Mouse (Mus musculus): Measurements from ENCODE around the gene Flvcr1. TPM values are rescaled to one million over a fixed set of nuclear protein-coding genes. Genes with fewer than 3 reads are reported as not detected.

Flvcr1 gene
- 6.0 and 6.1 TPM in 2 replicates for polyA plus RNA-seq (2015; fragmentation: Nextera tagmentation; extraction: Ambion mirVana)

DNA sequence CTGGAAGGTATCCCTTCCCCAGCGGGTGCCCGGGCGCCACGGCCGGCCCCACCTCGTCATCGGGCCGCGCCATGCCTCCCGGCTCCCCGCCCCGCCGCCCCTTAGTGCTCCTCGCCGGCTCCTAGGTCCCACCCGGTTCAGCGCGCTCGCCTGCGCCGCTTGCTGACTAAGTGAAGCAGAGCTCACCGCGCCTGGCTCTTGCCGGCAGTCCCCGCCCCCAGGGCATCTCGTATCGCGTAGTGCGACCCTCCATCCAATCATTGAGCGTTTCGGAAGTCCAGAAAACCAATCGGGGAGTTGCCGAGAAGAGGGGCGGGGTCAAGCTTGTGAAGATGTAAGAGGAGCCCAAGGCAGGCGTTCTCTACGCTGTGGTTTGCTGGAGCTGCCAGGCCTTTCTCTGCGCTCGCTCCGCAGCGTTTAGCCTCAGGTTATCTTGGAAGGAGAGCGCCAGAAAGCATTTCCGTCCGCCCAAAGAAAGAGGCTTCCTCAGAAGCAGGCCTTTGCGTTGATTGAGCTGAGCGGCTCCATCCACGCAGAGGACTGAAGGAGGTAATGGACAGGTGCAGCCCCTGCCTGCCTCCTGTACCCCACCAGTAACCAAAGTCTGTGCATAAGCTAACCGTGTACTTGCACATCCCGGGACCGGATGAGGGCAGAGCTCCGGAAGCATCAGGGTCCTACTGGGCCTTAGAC is at the start of gene Flvcr1:
Gene Flvcr1 (minus strand): TSS at position 138 of the 693 bp plus-strand sequence.
- Histone ChIP-seq H3K4me3 (peak within 1 kb of the TSS; percentile 70), H3K9me3 (no peaks in the 10 kb centered on the region), H3K36me3 (peaks cover 6% of the 10 kb centered on the region; the same call in 1 of the 2 replicates), H3K4me1 (peaks cover 17% of the 10 kb centered on the region), H3K9ac (peak within 1 kb of the TSS; percentile 67), H3K4me2 (peak within 1 kb of the TSS; percentile 93), H3K27me3 (no peaks in the 10 kb centered on the region), H3K27ac (peak within 1 kb of the TSS; percentile 80)
- WGBS = under 1% methylated on average over 50 of the region's 50 CpGs
- ATAC-seq (ENCODE audit: borderline replicate concordance, extremely low read depth, low FRiP score, low TSS enrichment) = peak; percentile 100

DNA sequence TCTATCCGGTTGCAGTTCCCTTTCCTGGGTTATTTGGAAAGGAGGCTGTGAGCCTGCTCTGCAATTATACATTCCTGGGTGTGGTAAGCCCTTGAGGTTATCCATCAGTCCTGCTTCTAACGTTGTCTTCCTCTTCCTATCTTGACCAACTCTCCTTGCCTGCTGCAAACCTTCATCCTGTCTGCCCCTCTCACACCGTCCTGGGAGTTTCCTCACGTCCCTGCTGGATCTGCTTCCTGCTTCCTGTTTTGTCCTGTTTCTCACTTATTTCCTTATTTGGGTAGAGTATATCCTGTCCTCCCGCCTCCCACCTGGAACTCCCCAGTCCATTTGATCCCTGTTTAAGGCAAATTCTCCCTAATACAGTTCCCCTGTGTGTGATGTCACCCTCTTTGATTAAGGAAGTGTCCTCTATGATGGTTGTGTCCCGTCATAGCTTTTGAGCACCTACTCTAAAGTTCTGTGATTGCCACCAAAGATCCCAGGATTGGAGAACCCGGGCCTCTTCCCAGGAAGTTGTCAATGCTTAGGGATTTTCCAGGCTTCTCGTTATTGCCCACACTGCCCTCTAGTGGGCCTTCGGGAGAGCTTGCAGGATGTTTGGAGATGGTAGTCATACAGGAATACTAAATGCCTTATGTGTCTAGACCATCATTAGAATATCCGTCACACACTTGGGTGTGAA is 49.4 kb upstream of the Flvcr1 start:
- ATAC-seq (ENCODE audit: borderline replicate concordance, extremely low read depth, low FRiP score, low TSS enrichment) = no peak
- H3K27ac ChIP-seq = 0 out of 2 replicates have a peak overlapping the region, but pooled peaks have one; percentile 12
- no peaks in the 10 kb centered on the region for H3K9me3 ChIP-seq
- H3K4me1 ChIP-seq = no peaks in the 10 kb centered on the region
- WGBS = 48% methylated on average over 10 of the region's 10 CpGs
- H3K4me2 ChIP-seq = no peak overlapping the region
- H3K4me3 ChIP-seq = no peak overlapping the region
- H3K27me3 ChIP-seq = no peaks in the 10 kb centered on the region
- H3K9ac ChIP-seq = no peak overlapping the region
- H3K36me3 ChIP-seq = peaks cover 80% of the 10 kb centered on the region

DNA sequence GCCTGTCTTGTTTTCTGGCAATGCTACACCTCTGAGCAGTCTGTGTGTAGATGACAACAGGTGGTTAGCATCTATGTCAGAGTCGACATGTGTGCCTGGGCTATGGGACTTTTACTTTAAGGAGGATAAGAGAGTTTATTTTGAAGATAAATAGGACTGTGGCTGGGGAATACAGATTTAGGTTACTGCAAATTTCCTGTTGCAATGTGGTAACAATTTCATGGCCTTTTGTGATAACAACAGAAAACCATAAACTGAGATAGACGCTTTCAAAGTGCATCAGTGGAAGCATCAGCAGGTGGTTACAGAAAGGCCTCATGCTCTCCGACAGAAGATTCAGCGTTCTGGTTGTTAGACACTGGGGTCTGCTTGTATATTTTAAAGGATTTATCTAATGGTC is 47.5 kb upstream of the Flvcr1 start:
- Histone ChIP-seq H3K9ac (no peak overlapping the region), H3K9me3 (no peaks in the 10 kb centered on the region), H3K4me1 (no peaks in the 10 kb centered on the region), H3K36me3 (peaks cover 79% of the 10 kb centered on the region), H3K4me3 (no peak overlapping the region), H3K27ac (no peak overlapping the region), H3K4me2 (no peak overlapping the region), H3K27me3 (no peaks in the 10 kb centered on the region)
- no peak for ATAC-seq (ENCODE audit: borderline replicate concordance, extremely low read depth, low FRiP score, low TSS enrichment)
- WGBS = 77% methylated on average over 4 of the region's 4 CpGs

DNA sequence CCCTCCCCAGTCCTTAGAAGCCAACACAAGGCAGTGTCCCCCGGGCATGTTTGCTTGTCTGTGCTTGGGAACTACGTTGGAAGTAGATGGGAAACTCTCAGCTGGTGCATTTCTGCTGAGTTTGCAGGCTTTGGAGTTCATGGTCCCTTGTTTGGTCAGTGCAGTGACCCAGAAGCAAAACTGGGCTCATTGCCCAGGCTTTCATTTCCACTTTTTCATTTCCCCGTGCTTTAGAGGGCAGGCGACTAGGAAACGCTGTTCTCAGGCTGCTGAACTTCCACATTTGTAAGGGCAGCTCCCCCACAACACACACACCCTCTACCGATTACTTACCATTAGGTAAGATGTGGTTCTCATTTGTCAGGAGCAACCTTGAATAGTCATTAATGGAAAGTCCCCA is 47.0 kb upstream of the Flvcr1 start:
- WGBS = 50% methylated on average over 6 of the region's 6 CpGs

DNA sequence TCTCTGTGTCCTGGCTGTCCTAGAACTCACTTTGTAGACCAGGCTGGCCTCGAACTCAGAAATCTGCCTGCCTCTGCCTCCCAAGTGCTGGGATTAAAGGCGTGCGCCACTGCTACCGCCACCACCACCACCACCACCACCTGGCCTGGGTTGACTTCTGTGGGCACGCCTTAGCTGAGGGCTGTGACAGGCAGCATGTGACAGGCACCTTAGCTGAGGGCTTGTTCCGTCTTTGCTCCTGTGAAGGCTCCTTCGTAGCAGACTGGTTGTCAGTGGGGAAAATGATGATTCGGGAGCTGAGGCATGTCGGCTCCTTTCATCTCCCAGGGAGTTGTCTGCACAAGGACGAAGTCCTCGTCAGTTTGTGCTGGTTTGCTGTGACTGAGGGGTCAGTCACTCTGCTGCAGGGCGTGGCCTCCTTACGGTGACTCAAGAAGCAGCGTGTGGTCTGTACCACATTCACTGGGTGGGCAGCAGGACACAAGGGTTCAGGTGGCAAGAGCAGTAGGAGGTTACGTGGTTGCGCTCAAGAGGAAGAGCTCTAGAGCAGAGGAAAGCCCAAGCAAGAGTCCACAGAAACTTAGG is 46.5 kb upstream of the Flvcr1 start:
- peaks cover 79% of the 10 kb centered on the region for H3K36me3 ChIP-seq
- no peaks in the 10 kb centered on the region for H3K9me3 ChIP-seq
- no peak for ATAC-seq (ENCODE audit: borderline replicate concordance, extremely low read depth, low FRiP score, low TSS enrichment)

More for the DNA sequence above, 47.0 kb upstream of the Flvcr1 start:
- H3K36me3 ChIP-seq = peaks cover 79% of the 10 kb centered on the region
- H3K4me3 ChIP-seq = no peak overlapping the region
- ATAC-seq (ENCODE audit: borderline replicate concordance, extremely low read depth, low FRiP score, low TSS enrichment) = no peak
- no peak overlapping the region for H3K27ac ChIP-seq
- no peak overlapping the region for H3K9ac ChIP-seq
- no peaks in the 10 kb centered on the region for H3K4me1 ChIP-seq
- no peak overlapping the region for H3K4me2 ChIP-seq
- no peaks in the 10 kb centered on the region for H3K27me3 ChIP-seq
- H3K9me3 ChIP-seq = no peaks in the 10 kb centered on the region

DNA sequence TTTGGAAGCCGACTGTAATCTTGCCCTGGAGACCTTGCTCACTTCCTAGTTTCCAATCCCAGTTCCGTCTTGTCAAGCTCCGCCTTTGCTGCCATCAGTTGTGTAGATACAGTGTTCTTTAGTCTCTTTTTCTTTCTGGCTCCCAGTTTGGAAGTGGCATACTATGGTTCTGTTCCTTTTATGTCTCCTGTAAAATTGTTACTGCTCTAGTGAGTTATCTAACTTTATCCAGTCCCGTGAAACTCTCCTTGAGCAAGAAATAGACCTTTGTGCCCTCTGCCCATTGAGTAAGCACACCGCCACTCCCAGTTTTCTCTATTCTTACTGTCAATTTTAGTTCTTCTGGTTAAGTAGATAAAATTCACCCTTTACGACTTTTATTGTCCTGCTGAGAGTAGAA is 45.7 kb upstream of the Flvcr1 start:
- H3K27ac ChIP-seq = no peak overlapping the region
- no peak overlapping the region for H3K9ac ChIP-seq
- no peaks in the 10 kb centered on the region for H3K27me3 ChIP-seq
- no peaks in the 10 kb centered on the region for H3K4me1 ChIP-seq
- no peak overlapping the region for H3K4me3 ChIP-seq
- WGBS = 85% methylated on average over 6 of the region's 6 CpGs
- peaks cover 75% of the 10 kb centered on the region for H3K36me3 ChIP-seq
- no peaks in the 10 kb centered on the region for H3K9me3 ChIP-seq
- no peak overlapping the region for H3K4me2 ChIP-seq
- ATAC-seq (ENCODE audit: borderline replicate concordance, extremely low read depth, low FRiP score, low TSS enrichment) = no peak

More for the DNA sequence above, 46.5 kb upstream of the Flvcr1 start:
- Histone ChIP-seq H3K4me3 (no peak overlapping the region), H3K4me1 (no peaks in the 10 kb centered on the region), H3K4me2 (no peak overlapping the region), H3K27me3 (no peaks in the 10 kb centered on the region), H3K27ac (no peak overlapping the region), H3K9ac (no peak overlapping the region)
- WGBS = 90% methylated on average over 16 of the region's 16 CpGs

DNA sequence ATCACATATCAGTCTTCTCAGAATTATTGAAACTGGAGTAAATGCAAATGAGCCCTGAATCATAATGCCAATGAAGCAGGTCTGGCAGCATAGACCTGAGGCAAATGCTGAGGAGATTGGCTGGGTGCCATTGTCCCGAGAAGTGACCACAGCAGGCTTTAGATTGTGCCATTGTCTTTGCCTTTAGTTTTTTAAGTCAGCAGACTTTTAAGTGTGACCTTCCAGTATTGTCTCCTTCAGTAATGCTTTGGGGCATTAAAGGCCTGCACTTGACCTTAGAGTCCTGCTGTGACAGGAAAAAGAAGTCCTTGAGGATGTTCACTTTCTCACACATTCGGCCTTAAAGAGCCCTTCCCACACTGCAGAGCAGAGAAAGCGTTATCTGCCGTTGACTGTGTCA is 44.3 kb upstream of the Flvcr1 start:
- H3K27me3 ChIP-seq = no peaks in the 10 kb centered on the region
- no peaks in the 10 kb centered on the region for H3K4me1 ChIP-seq
- H3K36me3 ChIP-seq = peaks cover 70% of the 10 kb centered on the region
- no peak overlapping the region for H3K4me3 ChIP-seq
- no peak overlapping the region for H3K9ac ChIP-seq
- H3K4me2 ChIP-seq = no peak overlapping the region
- no peak overlapping the region for H3K27ac ChIP-seq
- ATAC-seq (ENCODE audit: borderline replicate concordance, extremely low read depth, low FRiP score, low TSS enrichment) = no peak
- no peaks in the 10 kb centered on the region for H3K9me3 ChIP-seq
- 84% methylated on average over 4 of the region's 4 CpGs for WGBS

DNA sequence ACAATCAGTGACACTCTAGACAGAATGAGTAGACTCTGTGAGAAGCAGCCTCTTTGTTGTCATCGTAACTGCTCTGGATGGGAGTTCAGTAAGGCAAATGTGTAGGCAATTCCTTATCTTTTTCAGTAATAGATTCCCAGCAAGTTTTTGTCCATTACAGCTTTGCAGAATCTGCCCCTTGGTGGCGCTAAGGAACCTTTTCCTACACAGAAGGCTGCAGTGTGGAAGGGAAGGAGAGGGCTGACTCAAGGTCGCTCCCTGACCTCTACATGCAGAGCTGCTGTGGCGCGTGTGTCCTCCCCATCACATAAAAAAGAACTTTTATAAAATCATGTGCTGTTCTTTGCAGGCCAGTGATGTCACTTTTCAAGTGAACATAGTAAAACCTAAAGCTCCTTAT is 42.4 kb upstream of the Flvcr1 start:
- H3K4me1 ChIP-seq = peaks cover 8% of the 10 kb centered on the region
- H3K9ac ChIP-seq = no peak overlapping the region
- no peaks in the 10 kb centered on the region for H3K9me3 ChIP-seq
- no peaks in the 10 kb centered on the region for H3K27me3 ChIP-seq
- ATAC-seq (ENCODE audit: borderline replicate concordance, extremely low read depth, low FRiP score, low TSS enrichment) = no peak
- H3K4me3 ChIP-seq = no peak overlapping the region
- 81% methylated on average over 5 of the region's 5 CpGs for WGBS
- no peak overlapping the region for H3K4me2 ChIP-seq
- peaks cover 58% of the 10 kb centered on the region for H3K36me3 ChIP-seq
- no peak overlapping the region for H3K27ac ChIP-seq

DNA sequence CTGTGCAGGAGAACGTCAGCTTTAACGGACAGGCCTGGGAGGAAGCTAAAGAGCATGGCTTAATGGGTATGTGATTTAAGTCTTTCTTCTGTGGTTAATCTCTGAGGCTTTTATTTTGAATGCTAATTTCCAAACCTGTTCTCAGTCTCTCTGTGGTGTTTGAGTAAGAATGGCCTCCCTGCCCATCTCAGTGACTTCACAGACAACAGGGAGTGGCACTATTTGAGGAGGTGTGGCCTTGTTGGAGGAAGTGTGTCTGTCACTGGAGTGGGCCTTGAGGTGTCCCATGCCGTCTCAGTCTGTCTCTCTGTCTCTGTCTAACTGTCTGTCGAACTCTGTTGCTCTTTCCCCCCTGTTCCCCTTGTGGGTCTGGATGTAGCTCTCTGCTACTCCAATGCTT is 39.2 kb upstream of the Flvcr1 start:
- Histone ChIP-seq H3K4me1 (peaks cover 15% of the 10 kb centered on the region), H3K4me2 (no peak overlapping the region), H3K9me3 (no peaks in the 10 kb centered on the region), H3K4me3 (no peak overlapping the region), H3K27me3 (no peaks in the 10 kb centered on the region), H3K9ac (no peak overlapping the region), H3K27ac (no peak overlapping the region), H3K36me3 (peaks cover 28% of the 10 kb centered on the region)
- no peak for ATAC-seq (ENCODE audit: borderline replicate concordance, extremely low read depth, low FRiP score, low TSS enrichment)
- 77% methylated on average over 4 of the region's 4 CpGs for WGBS

DNA sequence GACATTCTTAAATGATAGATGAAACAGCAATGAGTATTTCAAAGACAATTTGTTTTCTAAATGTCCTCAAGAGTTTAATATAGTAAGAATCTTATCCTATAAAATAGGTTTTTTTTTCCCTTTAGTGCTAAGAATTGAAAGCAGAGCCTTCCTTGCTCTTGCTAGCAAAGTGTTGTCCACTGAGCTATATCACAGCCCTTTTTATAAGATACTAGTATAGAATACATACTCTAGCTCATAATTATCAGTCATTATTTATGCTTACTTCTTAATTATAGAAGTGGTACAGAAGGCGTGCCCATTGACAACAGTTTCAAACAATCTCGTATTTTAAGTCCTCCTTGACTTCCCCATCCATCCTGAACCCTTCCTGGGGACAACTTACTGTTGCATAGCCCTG is 38.6 kb upstream of the Flvcr1 start:
- Histone ChIP-seq H3K9me3 (no peaks in the 10 kb centered on the region), H3K4me2 (no peak overlapping the region), H3K4me3 (no peak overlapping the region), H3K27ac (no peak overlapping the region), H3K27me3 (no peaks in the 10 kb centered on the region), H3K36me3 (peaks cover 22% of the 10 kb centered on the region), H3K9ac (no peak overlapping the region), H3K4me1 (peaks cover 15% of the 10 kb centered on the region)
- 88% methylated on average over 2 of the region's 2 CpGs for WGBS
- ATAC-seq (ENCODE audit: borderline replicate concordance, extremely low read depth, low FRiP score, low TSS enrichment) = no peak

DNA sequence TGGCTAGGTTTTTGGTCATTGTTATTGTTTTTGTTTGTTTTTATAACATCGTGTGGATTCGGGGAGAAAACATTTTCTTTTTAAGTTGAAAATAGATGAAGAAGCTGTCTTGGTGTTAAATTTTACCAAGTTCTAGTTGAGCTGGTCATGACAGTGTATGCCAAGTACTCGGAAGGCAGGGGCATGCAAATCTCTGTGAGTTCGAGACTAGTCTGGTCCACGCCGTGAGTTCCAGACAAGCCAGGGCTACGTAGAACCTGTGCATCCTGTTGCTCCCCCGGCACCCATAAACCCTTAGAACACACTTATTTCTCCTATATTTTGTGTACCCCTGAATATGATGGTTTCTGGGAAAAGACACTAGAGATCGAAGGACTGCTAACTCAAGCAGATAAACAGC is 37.7 kb upstream of the Flvcr1 start:
- Histone ChIP-seq H3K4me1 (peaks cover 15% of the 10 kb centered on the region), H3K36me3 (peaks cover 17% of the 10 kb centered on the region), H3K27ac (no peak overlapping the region), H3K4me2 (peak overlapping the region; percentile 71), H3K4me3 (peak overlapping the region; percentile 79), H3K9ac (peak overlapping the region; percentile 76), H3K27me3 (no peaks in the 10 kb centered on the region), H3K9me3 (no peaks in the 10 kb centered on the region)
- no peak for ATAC-seq (ENCODE audit: borderline replicate concordance, extremely low read depth, low FRiP score, low TSS enrichment)
- WGBS = 54% methylated on average over 9 of the region's 9 CpGs

All from lung, embryonic 15.5 days (tissue).